ENCODE assay signal across 16 mouse cellular contexts in the genomic region with DNA sequence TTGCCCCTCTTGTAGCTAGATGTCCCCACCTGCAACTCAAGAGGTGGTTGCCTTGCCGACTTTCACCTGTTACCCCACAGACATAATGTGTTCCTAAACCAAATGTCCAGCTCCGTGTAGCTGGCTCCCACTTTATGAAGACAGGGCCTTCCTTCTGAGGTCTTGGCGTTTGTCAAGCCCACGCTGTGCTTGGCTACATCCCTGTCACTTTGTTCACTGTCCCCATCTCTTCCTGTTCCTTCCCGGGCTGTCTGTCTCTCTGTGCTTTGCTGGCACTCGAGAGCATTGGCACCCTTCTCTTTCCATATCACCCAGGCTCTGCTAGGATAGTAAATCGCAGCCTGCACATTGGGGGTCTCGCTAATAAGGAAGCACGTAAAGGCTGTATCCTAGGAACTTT. TPM values are rescaled to one million over a fixed set of nuclear protein-coding genes. Genes with fewer than 3 reads are reported as not detected.
DNase-seq lines count a peak whose midpoint lies in the region; ATAC-seq and TF ChIP-seq lines count a peak whose summit lies in the region.
"Had no signal": no experiment of that assay in that cellular context is flagged by ENCODE, and none has a peak within 500 bp of the region (broad histone marks: within the 10 kb centered on the region; RNA-seq: fewer than 3 reads in every experiment).

No protein-coding gene starts in this region.

- H3K36me3 ChIP-seq in heart, embryonic 11.5 days (ENCODE audit: control insufficient read depth, insufficient read depth, low read length): peaks cover 11% of the 10 kb centered on the region
- H3K36me3 ChIP-seq: forebrain, embryonic 12.5 days; hindbrain, embryonic 15.5 days had no signal

- H3K9me3 ChIP-seq in heart, embryonic 11.5 days (replicated peaks; ENCODE audit: control insufficient read depth, low read length): no peaks in the 10 kb centered on the region; the same call in 1 of the 2 replicates
- H3K9me3 ChIP-seq: forebrain, embryonic 12.5 days; G1E; hindbrain, embryonic 15.5 days; kidney, embryonic 15.5 days had no signal

- H3K4me3 ChIP-seq in heart, embryonic 11.5 days (ENCODE audit: low read depth, low read length): no peak overlapping the region
- no peak overlapping the region for H3K4me3 ChIP-seq in left cerebral cortex, adult 2 months
- no peak overlapping the region for H3K4me3 ChIP-seq in cortical plate, adult 2 months (ENCODE audit: insufficient read depth, low read length)
- H3K4me3 ChIP-seq: forebrain, embryonic 12.5 days; hindbrain, embryonic 15.5 days; kidney, embryonic 15.5 days had no signal

- ATAC-seq in cerebellum, adult (ENCODE audit: insufficient number of reproducible peaks, low FRiP score, low TSS enrichment): peak; percentile 0; the same call in 1 of the 2 replicates
- no peak for ATAC-seq in heart, embryonic 11.5 days (replicated peaks; ENCODE audit: insufficient number of reproducible peaks, low FRiP score, low TSS enrichment)
- ATAC-seq: CD4-positive, CD25-positive, alpha-beta regulatory T cell, adult 4 months had no signal

- H3K4me1 ChIP-seq in heart, embryonic 11.5 days (ENCODE audit: control insufficient read depth, insufficient read depth, low read length): peaks cover 39% of the 10 kb centered on the region
- H3K4me1 ChIP-seq in cortical plate, adult 2 months (ENCODE audit: control insufficient read depth, insufficient read depth, low read length): peaks cover 6% of the 10 kb centered on the region

- no peaks in the 10 kb centered on the region for H3K27me3 ChIP-seq in heart, embryonic 11.5 days (ENCODE audit: control insufficient read depth, insufficient read depth, low read length)
- H3K27me3 ChIP-seq: hindbrain, embryonic 15.5 days; kidney, embryonic 15.5 days had no signal

- TF ChIP-seq CTCF in left cerebral cortex, adult 2 months (IDR thresholded peaks at IDR 0.05): no peak
- TF ChIP-seq CTCF in cortical plate, adult 2 months (IDR thresholded peaks at IDR 0.05; ENCODE audit: extremely low read depth, insufficient read depth, low read length): no peak

- H3K9ac ChIP-seq in heart, embryonic 11.5 days (ENCODE audit: low read depth, low read length): peak overlapping the region; percentile 57; the same call in 1 of the 2 replicates
- H3K9ac ChIP-seq: forebrain, embryonic 12.5 days; hindbrain, embryonic 15.5 days; kidney, embryonic 15.5 days had no signal

- no peak for DNase-seq in cerebellum, adult 11 months
- DNase-seq in heart, adult 8-10 months (ENCODE audit: low spot score): no peak
- no peak for DNase-seq in left cerebral cortex, adult 2 months (ENCODE audit: extremely low spot score in 1 of 2, low spot score in 2 of 2)
- DNase-seq in left cerebral cortex, postnatal 25 days (ENCODE audit: low spot score in 2 of 2): no peak
- no peak for DNase-seq in neural tube, embryonic 10.5 days (ENCODE audit: extremely low spot score, low spot score)
- DNase-seq: embryo, embryonic 11 days; left cerebral cortex, postnatal 4 days; thymus, adult 2 months had no signal

- peak overlapping the region; percentile 86 for H3K27ac ChIP-seq in heart, embryonic 11.5 days (ENCODE audit: low read depth, low read length)
- H3K27ac ChIP-seq in left cerebral cortex, adult 2 months: peak overlapping the region; percentile 97
- H3K27ac ChIP-seq in cortical plate, adult 2 months (ENCODE audit: insufficient read depth, low read length): peak overlapping the region; percentile 62
- H3K27ac ChIP-seq: forebrain, embryonic 12.5 days; hindbrain, embryonic 15.5 days; kidney, embryonic 15.5 days had no signal

- intact Hi-C loops in left cerebral cortex, adult 2 months (cut with DNase I): loop anchor here (2.0 to 5.0 kb wide), 4 partner anchors 33 to 717 kb away; no protein-coding TSS in a partner anchor
- intact Hi-C loops in left cerebral cortex, postnatal 25 days (cut with DNase I): loop anchor here (2.0 to 5.0 kb wide), 3 partner anchors 33 to 719 kb away; no protein-coding TSS in a partner anchor

- no peak overlapping the region; the same call in 1 of the 2 replicates for H3K4me2 ChIP-seq in heart, embryonic 11.5 days
- H3K4me2 ChIP-seq: forebrain, embryonic 12.5 days had no signal

- 54% methylated on average over 9 of the region's 9 CpGs for WGBS in heart, embryonic 11.5 days (ENCODE audit: insufficient replicate concordance)

- 0 out of 2 replicates have a peak, but pooled peaks have one; percentile 6 for TF ChIP-seq POLR2A in cortical plate, adult 2 months (IDR thresholded peaks at IDR 0.05; ENCODE audit: extremely low read depth, insufficient read depth, low read length)

RNA-seq across cellular contexts. Expression of gene Gmpr, which starts 30.8 kb away (rescaled TPM):
- 176 and 191 TPM in 2 replicates for polyA plus RNA-seq in heart, embryonic 11.5 days (2014; fragmentation: Nextera tagmentation; extraction: Ambion mirVana)
- 100 to 1,000 TPM; 152 to 199 (median 170) TPM for total RNA-seq in heart, adult 8-10 months (2022)
- 10 to 100 TPM; 46.0 to 50.6 TPM for total RNA-seq in left cerebral cortex, adult 2 months (2021)
- total RNA-seq in left cerebral cortex, postnatal 25 days (2021): 10 to 100 TPM; 41.8 to 47.4 TPM
- polyA plus RNA-seq in cortical plate, adult 2 months (2012; rRNA removed): 77.8 and 79.9 TPM in 2 replicates
